ENCODE assay signal across 22 mouse cellular contexts in genomic region chr6:54166991-54167546, GRCm38 (mm10).
A peak's percentile ranks its signal among the peaks of the same experiment; 100 is the strongest.
DNase-seq lines count a peak whose midpoint lies in the region; ATAC-seq and TF ChIP-seq lines count a peak whose summit lies in the region.
"Had no signal": no experiment of that assay in that cellular context is flagged by ENCODE, and none has a peak within 500 bp of the region (broad histone marks: within the 10 kb centered on the region; RNA-seq: fewer than 3 reads in every experiment).

No protein-coding gene starts in this region.

- no peaks in the 10 kb centered on the region for H3K27me3 ChIP-seq in hindbrain, embryonic 14.5 days (ENCODE audit: control insufficient read depth, insufficient read depth, low read length)
- no peaks in the 10 kb centered on the region for H3K27me3 ChIP-seq in hindbrain, embryonic 11.5 days (ENCODE audit: control insufficient read depth, insufficient read depth, low read length)
- peaks cover 9% of the 10 kb centered on the region for H3K27me3 ChIP-seq in kidney, embryonic 15.5 days
- H3K27me3 ChIP-seq: limb, embryonic 12.5 days; midbrain, embryonic 15.5 days had no signal

- no peak for ATAC-seq in hindbrain, embryonic 14.5 days (ENCODE audit: low FRiP score)
- no peak for ATAC-seq in hindbrain, embryonic 11.5 days (ENCODE audit: low FRiP score)
- peak; percentile 90 for ATAC-seq in kidney, embryonic 15.5 days (replicated peaks; ENCODE audit: low FRiP score)
- no peak for ATAC-seq in erythroid progenitor cell, adult 5-6 weeks (replicated peaks; ENCODE audit: low FRiP score, poor library complexity, severe bottlenecking)
- ATAC-seq: forebrain, postnatal 0 days; intestine, postnatal 0 days; liver, postnatal 0 days; lung, postnatal 0 days; midbrain, embryonic 15.5 days had no signal

- no peak overlapping the region for H3K4me2 ChIP-seq in hindbrain, embryonic 14.5 days (replicated peaks)
- H3K4me2 ChIP-seq in hindbrain, embryonic 11.5 days (replicated peaks; ENCODE audit: low read depth, low read length) = no peak overlapping the region
- H3K4me2 ChIP-seq in kidney, embryonic 15.5 days = no peak overlapping the region
- H3K4me2 ChIP-seq: limb, embryonic 12.5 days; liver, embryonic 11.5 days; midbrain, embryonic 15.5 days had no signal

- 63% methylated on average over 7 of the region's 7 CpGs for WGBS in hindbrain, embryonic 14.5 days
- 79% methylated on average over 7 of the region's 7 CpGs for WGBS in hindbrain, embryonic 11.5 days
- 34% methylated on average over 7 of the region's 7 CpGs for WGBS in kidney, embryonic 15.5 days

- H3K9me3 ChIP-seq in hindbrain, embryonic 14.5 days (ENCODE audit: control insufficient read depth, low read length) = no peaks in the 10 kb centered on the region
- no peaks in the 10 kb centered on the region for H3K9me3 ChIP-seq in hindbrain, embryonic 11.5 days (ENCODE audit: control insufficient read depth, low read length)
- H3K9me3 ChIP-seq in kidney, embryonic 15.5 days (replicated peaks) = no peaks in the 10 kb centered on the region
- H3K9me3 ChIP-seq: limb, embryonic 12.5 days; midbrain, embryonic 15.5 days had no signal

- H3K27ac ChIP-seq in hindbrain, embryonic 14.5 days = peak overlapping the region; percentile 20; the same call in 1 of the 2 replicates
- no peak overlapping the region for H3K27ac ChIP-seq in hindbrain, embryonic 11.5 days (ENCODE audit: low read depth, low read length)
- H3K27ac ChIP-seq in kidney, embryonic 15.5 days = peak overlapping the region; percentile 82
- H3K27ac ChIP-seq in embryonic fibroblast, embryonic 13.5 days (ENCODE audit: insufficient read depth, low read length) = peak overlapping the region; percentile 43
- H3K27ac ChIP-seq: limb, embryonic 12.5 days; macrophage; midbrain, embryonic 15.5 days had no signal

- H3K4me1 ChIP-seq in hindbrain, embryonic 14.5 days (replicated peaks; ENCODE audit: control insufficient read depth, insufficient read depth, low read length) = peaks cover 7% of the 10 kb centered on the region; the same call in 1 of the 2 replicates
- no peaks in the 10 kb centered on the region for H3K4me1 ChIP-seq in hindbrain, embryonic 11.5 days (replicated peaks; ENCODE audit: control insufficient read depth, insufficient read depth, low read length)
- H3K4me1 ChIP-seq in kidney, embryonic 15.5 days = peaks cover 47% of the 10 kb centered on the region
- no peaks in the 10 kb centered on the region for H3K4me1 ChIP-seq in embryonic fibroblast, embryonic 13.5 days (ENCODE audit: control insufficient read depth, insufficient read depth, low read length)

- no peak overlapping the region for H3K4me3 ChIP-seq in hindbrain, embryonic 14.5 days (replicated peaks; ENCODE audit: low read length)
- H3K4me3 ChIP-seq in hindbrain, embryonic 11.5 days (ENCODE audit: low read depth, low read length) = no peak overlapping the region
- no peak overlapping the region for H3K4me3 ChIP-seq in kidney, embryonic 15.5 days (replicated peaks)
- no peak overlapping the region for H3K4me3 ChIP-seq in embryonic fibroblast, embryonic 13.5 days (ENCODE audit: insufficient read depth, low read length)
- H3K4me3 ChIP-seq: limb, embryonic 12.5 days; midbrain, embryonic 15.5 days had no signal

- TF ChIP-seq POLR2A in embryonic fibroblast, embryonic 13.5 days (IDR thresholded peaks at IDR 0.05; ENCODE audit: low read depth, low read length) = no peak

- H3K36me3 ChIP-seq in hindbrain, embryonic 14.5 days (replicated peaks; ENCODE audit: control insufficient read depth, insufficient read depth) = no peaks in the 10 kb centered on the region
- H3K36me3 ChIP-seq in hindbrain, embryonic 11.5 days (ENCODE audit: control insufficient read depth, insufficient read depth, low read length) = no peaks in the 10 kb centered on the region
- no peaks in the 10 kb centered on the region for H3K36me3 ChIP-seq in kidney, embryonic 15.5 days
- H3K36me3 ChIP-seq: limb, embryonic 12.5 days; midbrain, embryonic 15.5 days had no signal

- peak; percentile 6 for DNase-seq in cerebellum, adult 11-12 months
- no peak for DNase-seq in cerebellum, adult 9-11 months
- no peak for DNase-seq in hindbrain, embryonic 14.5 days (ENCODE audit: low spot score)
- DNase-seq in hindbrain, embryonic 11.5 days (ENCODE audit: low spot score) = no peak
- no peak for DNase-seq in kidney, postnatal 10 days
- DNase-seq: cerebellum, adult 11 months; cerebellum, postnatal 36 days; embryo, embryonic 11 days; forebrain, postnatal 0 days; gastrocnemius, postnatal 36 days; liver, postnatal 0 days; thymus, adult 18-20 months; thymus, postnatal 36 days had no signal

- H3K9ac ChIP-seq in hindbrain, embryonic 14.5 days = no peak overlapping the region
- H3K9ac ChIP-seq in hindbrain, embryonic 11.5 days (ENCODE audit: low read depth, low read length) = no peak overlapping the region
- no peak overlapping the region for H3K9ac ChIP-seq in kidney, embryonic 15.5 days
- H3K9ac ChIP-seq: forebrain, postnatal 0 days; limb, embryonic 12.5 days; liver, postnatal 0 days; midbrain, embryonic 15.5 days had no signal

- TF ChIP-seq CTCF in embryonic fibroblast, embryonic 13.5 days (IDR thresholded peaks at IDR 0.05; ENCODE audit: borderline replicate concordance, insufficient read depth, low read length) = no peak
